Mouse (Mus musculus) yolk sac, embryonic 10.5 days (tissue): ENCODE data around the gene 3110082I17Rik.

Source experiments
- DNase-seq: peaks from one replicate; pipeline ENCODE4 v3.0.0-alpha.2; 2017; ENCODE audit warnings: low spot score

3110082I17Rik gene

DNA sequence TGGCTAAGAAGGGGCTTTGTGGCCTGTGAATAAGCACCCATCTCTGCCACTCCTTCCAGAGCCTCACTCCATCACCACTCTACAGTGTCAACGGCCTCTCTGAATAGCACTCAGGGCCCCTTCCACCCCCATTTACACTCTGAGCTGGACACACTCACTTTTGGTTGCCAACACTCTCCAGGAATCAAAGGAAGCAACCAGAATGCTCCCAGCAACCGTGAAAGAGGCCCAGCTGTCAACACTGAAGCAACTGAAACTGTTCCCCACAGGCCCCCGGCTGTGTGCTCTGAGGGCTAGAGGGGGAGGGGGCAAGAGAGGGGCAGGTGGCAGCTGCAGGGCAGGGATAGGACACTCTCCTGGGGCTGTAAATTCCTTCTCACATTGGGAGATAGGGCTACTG, 41.7 kb downstream of the 3110082I17Rik start:
- no peak for DNase-seq

DNA sequence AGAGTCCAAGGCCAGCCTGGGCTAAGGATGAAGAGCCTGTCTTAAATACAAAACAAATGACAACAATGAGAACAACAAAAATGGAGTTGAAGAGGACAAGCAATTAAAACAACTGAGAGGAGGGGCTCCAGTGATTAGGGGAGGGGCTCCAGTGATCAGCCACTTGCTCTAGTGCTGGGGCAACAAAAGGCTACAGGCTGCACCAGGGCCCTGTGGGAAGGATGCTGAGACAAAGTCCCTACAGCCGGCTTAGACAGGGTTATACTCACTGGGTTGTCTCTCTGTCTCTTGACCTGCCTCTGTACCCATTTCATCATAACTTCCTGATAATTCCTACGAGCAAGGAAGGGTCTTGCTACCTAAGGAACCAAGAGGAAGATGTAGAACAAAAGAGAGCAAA, 42.2 kb downstream of the 3110082I17Rik start:
- no peak for DNase-seq

DNA sequence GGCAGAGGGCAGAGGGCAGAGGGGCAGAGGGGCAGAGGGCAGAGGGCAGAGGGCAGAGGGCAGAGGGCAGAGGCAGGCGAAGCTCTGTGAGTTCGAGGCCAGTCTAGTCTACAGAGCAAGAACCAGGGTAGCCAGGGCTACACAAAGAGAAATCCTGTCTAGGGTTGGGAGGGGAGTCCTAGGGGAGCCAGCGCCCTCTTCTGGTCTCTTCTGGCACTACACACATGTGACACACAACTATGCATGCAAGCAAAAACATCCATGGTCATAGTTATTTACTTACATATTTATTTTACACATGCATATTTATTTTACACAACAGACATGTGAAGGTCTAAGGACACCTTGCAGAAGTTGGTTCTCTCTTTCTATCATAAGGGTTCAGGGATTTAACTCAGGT, 42.8 kb downstream of the 3110082I17Rik start:
- DNase-seq = no peak

DNA sequence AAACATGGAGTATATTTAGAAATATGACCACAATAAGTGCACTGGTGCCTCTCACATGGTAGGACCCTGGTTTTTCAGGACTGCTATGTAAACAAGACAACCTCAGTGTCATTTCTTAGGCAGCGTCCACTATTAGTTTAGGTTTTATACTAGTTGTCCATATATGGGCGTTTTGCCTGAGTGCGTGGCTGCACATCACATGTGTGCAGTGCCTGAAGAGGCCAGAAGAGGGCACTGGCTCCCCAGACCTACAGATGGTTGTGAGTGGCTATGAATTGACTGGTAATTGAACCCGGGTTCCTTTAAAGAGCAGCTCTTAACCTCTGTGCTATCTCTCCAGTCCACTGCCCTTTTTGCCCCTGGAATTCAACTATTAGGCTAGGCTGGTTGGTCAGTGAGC, 43.4 kb downstream of the 3110082I17Rik start:
- no peak for DNase-seq

DNA sequence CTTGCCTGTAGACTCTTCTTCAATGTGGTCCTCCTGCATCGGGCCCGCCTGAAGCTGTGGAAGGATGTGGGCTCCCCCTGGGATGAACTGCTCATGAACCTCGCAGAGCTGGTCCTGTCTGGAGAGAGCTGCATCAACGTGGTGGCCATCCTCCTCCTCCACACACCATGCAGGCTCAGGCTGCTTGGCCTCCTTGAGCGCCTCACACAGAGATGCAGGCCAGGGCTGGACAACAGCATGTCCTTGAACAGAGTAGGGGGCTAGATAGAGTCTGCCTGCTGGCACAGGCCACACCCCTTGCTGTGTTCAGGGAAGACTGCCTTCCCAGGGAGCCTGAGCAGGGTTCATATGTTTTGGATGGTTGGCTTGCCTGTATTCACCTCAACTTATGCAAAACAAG, 45.3 kb downstream of the 3110082I17Rik start:
- no peak for DNase-seq

DNA sequence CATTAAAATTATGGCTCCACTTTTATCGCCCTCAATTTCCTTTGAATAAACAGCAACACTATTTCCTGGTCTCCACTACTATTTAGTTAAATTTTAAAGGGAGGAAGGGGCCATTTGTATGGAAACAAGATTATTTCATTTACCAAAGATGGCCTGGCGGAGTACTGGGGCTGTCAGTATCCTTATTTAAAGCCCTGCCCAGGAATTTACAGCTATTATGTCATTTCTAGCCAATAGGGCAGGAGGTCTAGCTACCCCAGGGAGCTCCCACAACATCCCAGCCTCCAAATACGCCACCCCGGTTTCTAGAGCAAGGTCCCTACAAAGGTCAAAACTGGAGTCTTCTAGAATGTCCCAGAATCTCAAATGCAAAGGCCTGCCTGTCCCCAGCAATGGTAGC, 46.8 kb downstream of the 3110082I17Rik start:
- no peak for DNase-seq

DNA sequence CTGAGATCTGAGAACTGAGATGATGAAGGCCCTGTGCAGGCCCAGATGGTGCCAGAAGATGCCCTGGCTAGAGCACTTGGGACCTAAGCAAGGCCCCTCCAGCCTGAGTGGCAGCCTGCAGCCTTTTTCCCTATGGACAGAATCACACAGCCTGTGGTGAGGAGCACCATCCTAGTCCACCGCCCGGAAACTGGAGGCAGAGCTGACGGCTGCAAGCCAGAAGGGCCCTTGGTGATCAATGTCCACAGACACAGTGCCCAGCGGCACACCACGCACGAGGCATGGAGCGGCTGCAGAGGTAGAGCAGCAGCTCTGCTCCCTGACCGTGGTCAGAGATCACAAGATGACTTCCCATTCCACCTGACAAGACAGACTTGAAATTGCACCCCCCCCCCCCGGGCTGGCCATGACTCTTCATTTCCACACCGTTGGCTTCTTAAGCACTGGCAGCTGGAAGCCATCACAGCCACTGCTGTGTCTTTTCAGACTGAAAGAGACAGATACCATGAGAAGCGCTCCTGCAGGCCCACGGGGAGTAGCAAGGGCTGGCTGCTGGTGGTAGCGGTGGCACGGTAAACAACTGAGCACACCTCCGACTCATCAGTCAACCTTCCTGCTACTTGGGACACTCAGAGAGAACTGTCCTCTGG, 48.5 kb downstream of the 3110082I17Rik start:
- DNase-seq = no peak

DNA sequence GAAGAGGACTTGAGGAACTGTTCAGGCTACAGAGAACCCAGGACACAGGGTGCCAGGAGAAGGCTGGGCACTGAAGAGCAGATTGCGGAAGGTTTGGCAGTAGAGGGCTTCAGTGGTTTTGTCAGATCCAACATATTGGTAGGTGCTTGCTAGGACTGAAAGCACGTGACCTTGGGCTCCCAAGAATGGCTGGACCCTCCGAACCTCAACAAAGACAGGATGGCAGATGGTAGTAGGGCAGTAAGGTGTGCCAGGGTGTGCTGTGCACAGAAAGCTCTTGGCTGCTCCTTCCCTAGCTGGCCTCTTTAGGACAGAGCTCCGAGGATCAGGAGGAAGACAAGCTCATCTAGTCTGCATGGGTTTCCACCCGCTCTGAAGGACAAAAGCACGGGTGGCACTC, 49.2 kb downstream of the 3110082I17Rik start:
- no peak for DNase-seq

DNA sequence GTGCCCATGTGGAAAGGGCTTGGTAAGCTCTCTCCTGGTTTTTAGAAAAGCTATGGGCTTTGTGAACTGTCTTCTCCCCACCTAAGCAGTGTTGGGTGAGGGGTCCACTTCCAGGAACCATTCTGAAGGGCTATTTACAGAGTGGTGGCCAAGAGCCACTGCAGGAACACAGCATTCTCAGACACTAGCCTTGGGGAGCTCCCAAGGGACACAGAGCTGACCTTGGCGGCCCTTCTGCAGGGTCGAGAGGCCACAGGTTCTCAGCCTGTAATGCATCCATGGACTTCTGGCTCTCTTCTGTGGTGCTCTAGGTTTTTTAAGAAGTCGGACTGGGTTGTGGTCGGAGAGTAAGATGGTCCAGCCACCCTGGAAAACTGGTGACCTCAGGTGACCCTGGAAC, 50.3 kb downstream of the 3110082I17Rik start:
- DNase-seq = no peak

DNA sequence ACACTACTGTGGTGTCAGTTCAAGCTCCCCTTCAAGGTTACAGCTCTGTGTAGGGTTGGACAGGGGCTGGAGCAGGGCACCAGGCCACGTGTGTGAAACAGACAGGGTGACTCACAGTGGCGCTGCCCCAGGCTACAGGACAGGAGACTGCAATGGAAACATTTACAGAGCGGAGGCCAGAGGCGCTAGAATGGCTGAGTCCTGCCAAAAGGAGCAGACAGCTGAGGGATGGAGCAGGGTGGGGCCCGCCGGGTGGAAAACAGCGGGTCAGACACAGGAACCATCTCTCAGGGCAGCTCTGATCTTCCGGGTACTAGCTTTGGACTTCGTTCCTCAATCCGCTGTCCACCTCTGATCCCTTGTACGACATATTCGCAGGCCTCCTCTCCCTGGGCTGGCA, 50.9 kb downstream of the 3110082I17Rik start:
- no peak for DNase-seq

DNA sequence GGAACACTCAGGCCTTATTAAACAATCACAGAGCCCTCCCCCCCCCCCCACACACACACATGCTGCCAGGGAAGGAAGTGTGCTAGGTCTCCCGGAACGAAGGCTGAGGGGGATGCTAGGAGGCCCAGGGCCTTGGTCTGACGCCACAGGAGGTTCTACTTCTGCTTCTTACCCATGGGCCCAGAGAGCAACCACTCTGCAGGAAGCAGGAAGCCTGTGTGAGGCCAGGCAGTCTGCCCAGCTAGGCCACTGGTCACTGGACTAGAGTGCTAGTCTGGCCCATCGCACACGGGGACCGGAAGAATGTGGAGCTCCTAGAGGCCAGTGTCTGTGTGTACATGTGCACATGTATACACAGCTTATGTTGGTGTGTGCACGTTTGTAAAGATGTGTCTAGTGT, 51.8 kb downstream of the 3110082I17Rik start:
- no peak for DNase-seq

DNA sequence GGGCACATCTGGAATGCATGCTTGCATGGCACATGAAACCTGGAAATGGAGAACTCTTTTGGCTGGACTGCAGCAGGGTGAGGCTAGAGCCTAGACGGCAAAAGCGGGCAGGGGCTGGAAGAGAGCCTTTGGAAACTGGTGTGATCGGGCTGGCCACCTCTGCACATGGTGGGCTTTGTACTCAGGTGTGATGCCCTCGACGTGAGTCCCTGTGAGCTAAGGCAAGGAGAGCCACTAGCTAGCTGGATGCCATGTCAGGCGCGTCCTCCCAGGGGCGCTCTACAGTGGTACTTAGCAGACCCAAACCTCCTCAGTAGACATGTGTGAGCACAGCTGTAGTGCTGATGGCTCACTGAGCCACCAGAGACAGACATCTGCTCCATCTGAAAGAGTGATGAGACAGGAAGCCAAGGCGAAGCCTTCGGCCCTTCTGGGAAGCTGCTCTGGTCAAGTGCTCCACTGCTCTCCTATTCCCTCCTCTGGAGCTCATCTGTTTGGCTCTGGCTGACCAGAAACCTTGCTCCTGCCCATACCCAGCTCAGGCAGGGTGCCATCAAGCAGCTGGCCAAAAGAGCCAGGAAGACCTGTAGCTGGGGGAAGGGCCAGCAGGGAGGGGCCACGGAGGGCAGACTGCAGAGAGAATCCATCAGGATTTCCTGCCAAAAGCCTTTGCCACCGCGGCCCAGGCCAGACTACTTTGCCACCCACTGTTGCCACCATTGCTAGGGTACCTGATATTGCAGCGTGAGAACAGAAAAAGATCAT, 53.0 kb downstream of the 3110082I17Rik start:
- DNase-seq = no peak

DNA sequence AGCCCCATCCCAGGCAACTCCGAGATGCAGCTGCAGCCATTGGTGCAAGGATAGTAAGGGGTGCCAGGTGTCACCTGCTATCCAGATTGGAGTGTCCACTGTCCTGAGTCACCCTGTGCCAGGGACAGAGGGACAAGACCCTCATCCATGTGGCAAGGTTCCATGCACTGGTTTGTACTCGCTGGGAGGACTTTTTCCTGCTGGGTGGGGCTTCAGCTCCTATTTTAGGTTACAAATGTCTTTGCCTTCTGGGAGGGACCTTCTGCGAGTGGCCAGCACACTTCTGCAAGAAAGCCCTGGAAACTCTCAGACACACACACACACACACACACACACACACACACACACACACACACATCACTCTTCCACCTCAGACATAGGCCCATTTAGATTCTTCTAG, 54.4 kb downstream of the 3110082I17Rik start:
- no peak for DNase-seq

DNA sequence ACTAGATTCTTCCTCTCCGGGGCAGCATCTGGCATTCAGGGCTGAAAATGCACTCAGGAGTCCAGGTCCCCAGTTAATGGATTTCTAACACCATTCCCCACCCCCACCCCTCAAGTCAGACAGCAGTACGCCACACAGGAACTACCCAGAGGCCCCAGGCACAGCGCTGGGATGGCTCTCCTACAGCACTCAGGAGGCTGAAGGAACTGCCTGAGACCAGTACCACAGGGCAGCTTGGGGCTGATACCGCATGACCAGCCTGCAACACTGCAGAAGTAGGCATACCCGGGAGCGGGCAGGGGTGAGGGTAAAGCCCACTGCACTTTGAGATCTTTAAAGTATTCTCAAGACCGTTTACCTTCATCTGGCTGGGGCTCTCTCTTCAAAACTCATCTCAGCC, 54.8 kb downstream of the 3110082I17Rik start:
- DNase-seq = no peak

DNA sequence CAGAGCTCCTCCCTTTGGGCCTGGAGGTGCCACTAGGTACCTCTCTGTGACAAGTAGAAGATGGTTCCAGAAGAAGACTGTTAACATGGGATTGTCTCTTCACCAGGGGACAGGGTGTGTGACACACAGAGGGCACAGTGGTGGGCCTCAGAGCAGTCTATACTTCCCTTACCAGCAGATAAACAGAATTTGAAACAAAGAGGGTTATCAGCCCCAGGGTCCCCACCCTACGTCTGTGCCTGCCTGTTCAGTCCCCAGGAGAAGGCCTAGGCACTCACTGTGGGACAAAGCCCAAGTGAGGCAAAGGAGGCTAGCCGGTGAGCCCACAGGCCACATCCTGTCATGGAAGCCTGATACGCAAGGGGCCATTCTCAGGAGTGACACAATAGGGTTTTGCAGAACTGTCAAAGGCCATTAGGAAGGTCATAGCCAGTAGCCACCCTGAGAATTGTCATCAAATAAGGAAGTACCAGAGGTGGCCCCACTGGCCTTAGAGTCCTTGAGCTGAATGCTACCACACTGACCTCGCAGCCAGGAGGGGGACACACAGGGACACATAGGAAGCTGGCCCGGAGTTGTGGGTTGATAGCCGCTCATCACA, 55.4 kb downstream of the 3110082I17Rik start, which contains the start of gene C130050O18Rik:
Gene C130050O18Rik (plus strand): TSS at position 480 of the 601 bp plus-strand sequence.
- DNase-seq = no peak

DNA sequence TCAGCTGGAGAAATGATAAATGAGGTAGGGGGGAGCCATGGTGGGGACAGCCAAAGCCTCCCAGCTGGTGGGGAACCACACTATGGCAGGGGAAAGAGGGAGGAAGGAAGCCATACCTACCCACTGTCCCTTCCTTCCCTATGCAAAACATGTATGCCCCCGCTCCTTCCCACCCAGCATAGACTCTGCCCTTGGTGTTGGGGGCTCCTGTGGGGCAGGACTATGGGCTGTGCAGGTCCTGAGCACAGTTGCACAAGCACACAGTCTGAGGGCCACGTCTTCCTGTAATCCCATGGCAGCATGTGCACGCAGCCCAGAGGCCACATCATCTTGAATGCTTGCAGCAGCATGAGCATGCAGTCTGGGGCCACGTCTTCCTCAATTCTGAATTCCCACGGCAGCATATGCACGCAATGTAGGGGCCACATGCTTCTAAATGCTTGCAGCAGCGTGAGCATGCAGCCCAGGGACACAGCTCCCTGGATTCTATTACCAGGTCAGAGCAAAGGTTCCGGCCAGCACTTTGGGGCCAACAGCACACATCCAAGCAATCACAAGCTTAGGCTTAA, 56.6 kb downstream of the 3110082I17Rik start:
- DNase-seq = no peak

DNA sequence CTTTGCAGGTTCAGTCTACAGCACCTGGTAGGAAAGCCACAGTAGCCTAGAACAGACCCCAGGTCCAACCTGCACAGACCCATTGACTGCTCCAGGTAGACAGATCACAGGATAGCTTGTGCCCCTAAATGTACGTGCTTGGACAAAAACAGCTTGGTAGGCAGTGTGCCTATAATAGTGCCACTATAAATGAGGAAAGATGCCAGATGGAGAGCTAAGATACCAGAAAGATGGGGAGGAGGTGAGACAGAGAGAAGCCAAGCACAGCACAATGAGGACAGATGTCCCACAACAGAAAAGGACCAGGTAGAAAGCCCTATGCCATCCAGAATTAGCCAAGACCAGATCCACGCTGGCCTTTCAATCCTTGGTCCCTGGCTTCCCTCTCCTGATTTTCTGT, 58.2 kb downstream of the 3110082I17Rik start:
- no peak for DNase-seq

DNA sequence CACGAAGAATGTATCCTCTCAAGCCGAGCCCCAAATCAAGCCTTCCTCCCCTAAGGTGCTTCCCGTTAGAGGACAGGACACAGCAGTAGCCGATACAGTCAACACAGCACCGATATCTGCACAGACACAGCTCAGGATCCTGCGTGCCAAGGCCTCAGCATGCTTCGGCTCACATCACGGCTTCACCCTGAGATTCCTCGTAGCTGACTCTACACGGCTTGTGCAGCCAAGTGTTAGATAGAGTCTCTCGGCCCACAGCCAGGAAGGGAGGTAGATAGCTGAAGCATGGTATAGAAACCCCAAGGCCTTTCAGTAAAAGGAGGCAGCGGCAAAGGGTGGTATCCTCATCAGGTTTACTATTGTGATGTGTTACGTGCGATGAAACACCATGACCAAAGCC, 60.3 kb downstream of the 3110082I17Rik start:
- no peak for DNase-seq

DNA sequence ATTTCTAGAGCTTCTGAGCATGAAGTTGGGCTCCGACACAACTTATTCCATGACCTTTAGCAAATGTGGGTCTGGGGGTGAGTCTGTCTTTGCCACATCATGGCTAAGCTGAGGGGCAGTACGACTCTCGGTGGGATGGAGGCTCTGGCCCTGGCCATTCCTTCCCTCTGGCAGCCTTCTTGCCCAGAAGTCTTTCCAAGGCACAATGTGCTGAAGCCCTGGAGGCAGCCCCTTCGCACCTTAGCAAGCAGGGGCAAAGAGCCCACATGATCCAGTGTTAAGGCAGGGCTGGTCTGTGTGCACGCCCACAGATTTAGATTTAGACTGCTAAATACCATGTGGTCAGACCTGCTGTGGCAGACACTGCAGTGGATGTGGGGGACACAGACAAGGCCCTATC, 61.5 kb downstream of the 3110082I17Rik start:
- no peak for DNase-seq

DNA sequence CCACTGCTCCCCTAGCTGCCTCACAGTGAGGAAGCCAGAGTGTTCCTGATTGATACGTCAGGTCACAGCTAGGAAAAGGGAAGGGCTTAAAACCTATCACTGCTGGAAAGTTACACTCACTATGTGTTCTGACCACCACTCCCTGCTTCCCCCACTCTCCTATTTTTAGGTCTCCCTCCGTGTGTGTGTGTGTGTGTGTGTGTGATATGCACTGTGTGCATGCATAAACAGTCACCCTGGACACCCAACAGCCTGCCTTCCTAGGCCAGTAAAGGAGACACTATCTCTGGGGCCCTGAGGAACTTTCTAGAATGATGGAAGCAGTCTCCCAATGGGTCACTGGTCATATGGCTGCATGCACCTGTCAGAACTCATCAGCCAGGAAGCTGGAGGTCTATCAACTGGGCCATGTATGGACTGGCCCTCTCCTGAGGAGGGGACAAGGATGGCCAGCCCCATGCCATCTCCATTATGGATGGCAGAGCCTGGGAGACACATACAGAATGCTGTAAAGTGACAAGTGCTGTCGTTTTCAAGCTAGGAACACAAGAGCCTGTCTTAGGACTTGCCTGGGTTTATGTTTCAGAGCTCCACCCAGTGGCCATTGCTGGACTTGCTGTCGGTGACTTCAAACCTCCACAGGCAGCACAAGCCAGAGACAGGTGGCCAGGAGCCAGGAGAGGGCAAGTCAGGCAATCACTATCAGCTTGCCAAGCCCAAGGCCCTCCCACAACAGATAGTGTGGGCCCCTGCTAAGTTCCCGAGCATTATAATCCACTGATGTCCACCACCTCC, 62.2 kb downstream of the 3110082I17Rik start:
- peak; percentile 83 for DNase-seq

DNA sequence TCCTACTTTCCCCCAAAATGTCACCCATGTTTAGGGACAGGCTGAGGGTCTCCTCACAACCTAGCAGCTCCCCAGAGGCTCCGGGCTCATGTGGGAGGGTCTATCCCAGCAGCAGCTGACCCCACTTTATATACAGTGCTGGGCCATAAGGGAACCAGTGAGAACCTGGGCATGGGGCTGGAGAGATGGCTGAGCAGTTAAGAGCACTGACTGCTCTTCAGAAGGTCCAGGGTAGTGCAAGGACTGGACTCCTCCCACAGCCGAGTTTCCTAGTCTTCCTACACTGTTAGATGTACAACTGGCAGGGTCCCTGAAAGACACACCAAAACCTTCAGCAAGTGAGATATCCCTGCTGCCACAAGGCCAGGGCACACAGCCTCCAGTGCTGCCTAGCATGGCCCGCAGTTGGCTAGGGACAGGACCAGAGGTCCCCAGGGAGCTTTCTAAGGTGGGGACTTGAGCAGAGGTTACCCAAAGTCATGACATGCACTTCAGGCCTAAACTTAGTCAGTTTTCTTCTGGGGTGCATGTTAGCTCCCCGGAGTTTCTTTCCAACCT, 62.9 kb downstream of the 3110082I17Rik start:
- DNase-seq = no peak

DNA sequence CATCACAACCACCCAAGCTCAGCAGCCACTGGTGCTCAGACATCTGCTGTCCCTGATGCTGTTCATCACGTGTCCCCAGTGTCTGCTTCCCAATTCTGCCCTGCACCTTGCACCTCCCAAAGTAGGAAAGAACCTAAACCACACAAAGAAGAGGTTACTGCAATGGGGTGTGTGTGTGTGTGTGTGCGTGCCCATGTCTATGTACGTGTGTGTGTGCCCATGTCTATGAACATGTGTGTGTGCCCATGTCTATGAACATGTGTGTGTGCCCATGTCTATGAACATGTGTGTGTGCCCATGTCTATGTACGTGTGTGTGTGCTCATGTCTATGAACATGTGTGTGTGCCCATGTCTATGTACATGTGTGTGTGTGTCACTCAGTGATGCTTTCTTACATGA, 64.8 kb downstream of the 3110082I17Rik start:
- no peak for DNase-seq
